Mouse (Mus musculus) telencephalon, adult 2 months (tissue): Measurements from ENCODE around the gene Tap2.
"Not testable (repeated sequence)": the region's sequence is repeated elsewhere in the genome, so short reads cannot be mapped to it uniquely, and the experiment has no call there.

Experiments
- DNase-seq: peaks from one replicate; pipeline ENCODE4 v3.0.0-alpha.2; 2011; ENCODE audit warnings: low read depth, low spot score

Gene Tap2

GRCm38 (mm10) chr17:34213936-34214335 lies 10.6 kb downstream of the Tap2 start:
- no peak for DNase-seq

GRCm38 (mm10) chr17:34215176-34215575 lies 11.8 kb downstream of the Tap2 start:
- DNase-seq: no peak

- no peak for DNase-seq
Measured at GRCm38 (mm10) chr17:34217216-34217928, 14.0 kb downstream of the Tap2 start.

GRCm38 (mm10) chr17:34217986-34218385 lies 14.7 kb downstream of the Tap2 start:
- no peak for DNase-seq

DNA sequence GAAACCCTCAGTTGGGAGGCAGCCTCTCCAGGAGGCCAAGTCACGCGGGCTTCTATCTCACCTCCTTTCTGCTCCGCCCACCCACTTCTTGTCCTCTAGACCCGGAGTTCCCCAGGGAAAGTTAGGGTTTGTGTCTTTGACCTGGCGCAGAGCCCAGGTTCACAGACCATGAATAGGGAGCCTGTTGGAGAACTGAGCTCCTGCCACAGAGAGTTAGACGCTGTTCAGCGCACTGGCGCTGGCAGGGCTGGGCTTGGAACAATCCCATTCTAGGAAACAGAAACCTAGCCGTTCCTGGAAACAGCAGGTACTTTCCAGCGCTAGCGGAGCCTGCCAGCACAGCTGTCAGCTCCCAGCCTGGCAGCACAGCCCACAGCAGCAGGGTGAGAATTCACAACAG lies 15.3 kb downstream of the Tap2 start:
- DNase-seq: no peak

- DNase-seq: not testable (repeated sequence)
Measured at GRCm38 (mm10) chr17:34219096-34219495, 15.8 kb downstream of the Tap2 start.

- not testable (repeated sequence) for DNase-seq
Measured at GRCm38 (mm10) chr17:34219801-34220200, 16.5 kb downstream of the Tap2 start.

GRCm38 (mm10) chr17:34220401-34220800 lies 17.1 kb downstream of the Tap2 start:
- DNase-seq: not testable (repeated sequence)

DNA sequence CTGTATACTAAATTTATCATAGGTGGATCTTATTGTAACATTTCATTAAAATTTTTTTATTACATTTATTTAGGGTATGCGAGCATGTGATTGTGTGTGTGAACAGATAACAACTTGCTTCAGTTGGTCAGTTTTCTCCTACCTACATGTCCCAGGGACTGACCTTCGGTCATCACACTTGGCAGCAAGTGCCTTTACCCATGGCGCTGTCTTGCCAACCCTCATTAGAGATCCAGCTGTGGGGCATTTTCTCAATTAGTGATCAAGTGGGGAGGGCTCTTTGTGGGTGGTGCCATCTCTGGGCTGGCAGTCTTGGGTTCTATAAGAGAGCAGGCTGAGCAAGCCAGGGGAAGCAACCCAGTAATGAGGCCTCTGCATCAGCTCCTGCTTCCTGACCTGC lies 21.5 kb downstream of the Tap2 start:
- no peak for DNase-seq

DNA sequence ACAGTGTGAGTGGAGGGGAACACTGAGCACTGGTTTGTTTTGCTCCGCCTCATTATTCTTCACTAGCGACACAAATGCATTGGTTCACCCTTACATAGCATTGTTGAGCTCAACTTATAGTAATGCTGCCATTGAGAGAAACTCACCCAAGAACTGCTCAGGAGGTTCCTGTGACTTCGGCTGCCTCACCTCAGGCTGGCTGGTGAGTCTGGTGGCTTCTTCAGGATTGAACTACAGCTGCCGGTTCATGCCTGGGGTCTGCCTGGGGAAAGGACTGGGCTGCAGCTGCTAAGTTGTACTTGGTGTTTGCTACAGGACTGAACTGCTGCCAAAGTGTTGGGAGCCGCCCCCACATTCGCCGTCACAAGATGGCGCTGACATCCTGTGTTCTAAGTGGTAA lies 22.1 kb downstream of the Tap2 start:
- no peak for DNase-seq

- DNase-seq: not testable (repeated sequence)
Measured at GRCm38 (mm10) chr17:34225911-34226310, 22.6 kb downstream of the Tap2 start.

- DNase-seq: not testable (repeated sequence)
Measured at GRCm38 (mm10) chr17:34230971-34231370, 27.6 kb downstream of the Tap2 start.

- not testable (repeated sequence) for DNase-seq
Measured at GRCm38 (mm10) chr17:34232021-34232420, 28.7 kb downstream of the Tap2 start.

DNA sequence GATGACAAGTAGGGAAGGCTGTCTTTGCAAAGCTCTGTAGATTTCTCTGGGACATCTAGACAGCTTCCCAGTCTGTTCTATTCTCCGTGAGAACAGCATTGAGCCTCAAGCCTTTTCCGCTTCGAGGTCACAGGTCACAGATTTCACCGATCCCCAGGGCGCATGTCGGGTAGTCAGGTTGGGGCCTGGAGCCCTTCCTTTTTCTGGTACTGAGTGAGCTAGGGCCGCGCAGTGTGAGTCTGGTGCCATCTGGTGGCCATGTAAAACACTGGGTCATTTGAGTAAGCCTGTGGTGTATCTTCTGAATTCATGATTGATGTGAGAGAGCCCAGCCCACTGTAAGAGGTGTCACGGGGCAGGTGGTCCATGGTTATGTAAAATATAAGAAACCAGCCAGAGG lies 31.6 kb downstream of the Tap2 start:
- DNase-seq: no peak

DNA sequence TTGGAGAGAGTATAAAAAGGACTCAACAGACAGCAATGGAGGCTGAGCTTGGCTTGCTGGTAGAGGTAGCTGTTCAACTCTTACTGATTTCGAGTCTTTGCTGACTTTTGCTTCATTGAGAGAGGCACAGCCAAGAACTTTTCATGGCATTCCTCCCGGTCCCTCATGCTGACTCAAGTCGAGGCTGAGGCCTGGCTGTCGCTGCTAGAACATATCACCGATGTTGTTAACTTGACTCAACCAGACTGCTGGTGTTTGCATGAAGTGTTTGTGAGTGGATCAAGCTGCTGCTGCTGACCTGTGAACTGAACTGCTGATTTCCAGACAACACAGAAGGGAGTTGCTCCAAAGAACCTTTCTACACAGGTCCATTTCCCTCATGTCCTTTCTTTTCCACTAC lies 33.4 kb downstream of the Tap2 start:
- no peak for DNase-seq

DNA sequence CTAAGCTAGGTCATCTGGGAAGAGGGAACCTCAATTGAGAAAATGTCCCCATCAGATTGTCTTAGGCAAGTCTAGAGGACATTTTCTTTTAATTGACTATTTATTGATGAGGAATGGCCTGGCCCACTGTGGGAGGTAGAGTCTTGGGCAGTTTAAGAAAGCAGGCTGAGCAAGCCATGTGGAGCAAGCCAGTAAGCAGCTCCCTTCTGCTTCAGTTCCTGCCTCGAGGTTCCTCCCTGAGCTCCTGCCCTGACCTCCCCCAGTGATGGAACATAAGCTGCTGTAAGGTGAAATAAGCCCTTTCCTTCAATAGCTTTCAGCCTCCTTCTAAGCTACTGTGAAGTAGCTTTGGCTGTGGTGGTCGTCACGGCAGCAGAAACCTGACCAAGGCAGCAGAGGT lies 34.4 kb downstream of the Tap2 start:
- no peak for DNase-seq

GRCm38 (mm10) chr17:34238706-34239105 lies 35.4 kb downstream of the Tap2 start, which contains the start of gene H2-Ob:
Gene H2-Ob (plus strand): TSS chr17:34238903.
- no peak for DNase-seq

GRCm38 (mm10) chr17:34239601-34240041 lies 36.3 kb downstream of the Tap2 start:
- DNase-seq: no peak

- DNase-seq: no peak
Measured at GRCm38 (mm10) chr17:34240366-34240765, 37.0 kb downstream of the Tap2 start.

GRCm38 (mm10) chr17:34240916-34241315 lies 37.6 kb downstream of the Tap2 start:
- no peak for DNase-seq

DNA sequence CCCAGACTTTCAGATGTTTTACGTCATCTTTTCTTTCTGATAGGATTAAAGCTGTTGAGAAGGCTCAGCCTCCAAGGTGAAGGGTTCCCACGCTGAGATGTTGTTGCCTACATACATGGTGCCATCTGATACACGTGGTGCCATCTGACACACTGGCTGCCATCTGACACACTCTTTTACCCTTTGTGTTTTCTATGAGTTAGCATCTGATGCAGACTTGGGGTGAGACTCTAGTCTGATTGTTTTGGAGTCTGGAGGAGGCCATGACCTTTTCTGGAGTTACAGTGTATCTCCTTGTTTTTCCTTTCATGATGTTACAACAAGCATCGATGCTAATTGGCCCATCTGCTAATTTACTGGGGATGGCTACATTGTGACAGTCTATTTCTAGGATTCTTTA lies 41.3 kb downstream of the Tap2 start:
- no peak for DNase-seq

GRCm38 (mm10) chr17:34247047-34247446 lies 43.7 kb downstream of the Tap2 start:
- DNase-seq: no peak

DNA sequence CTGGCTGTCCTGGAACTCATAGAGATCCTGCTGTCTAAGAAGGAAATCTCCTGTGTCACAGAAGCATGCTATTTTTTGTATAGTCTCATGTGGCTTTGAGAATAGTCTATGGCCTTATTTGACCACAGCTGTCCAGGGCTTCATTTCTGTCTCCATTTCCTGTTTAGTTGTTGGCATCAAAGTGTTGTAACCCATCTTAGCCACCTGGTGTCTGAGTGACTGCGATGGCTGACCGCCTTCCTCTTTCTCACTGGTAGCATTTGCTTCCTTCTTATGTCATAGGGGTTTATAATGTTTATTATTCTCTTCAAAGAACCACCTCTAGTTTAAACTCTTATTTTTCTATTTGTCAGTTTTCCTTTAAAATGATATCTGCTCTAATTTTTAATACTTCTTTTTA lies 45.4 kb downstream of the Tap2 start:
- DNase-seq: no peak

DNA sequence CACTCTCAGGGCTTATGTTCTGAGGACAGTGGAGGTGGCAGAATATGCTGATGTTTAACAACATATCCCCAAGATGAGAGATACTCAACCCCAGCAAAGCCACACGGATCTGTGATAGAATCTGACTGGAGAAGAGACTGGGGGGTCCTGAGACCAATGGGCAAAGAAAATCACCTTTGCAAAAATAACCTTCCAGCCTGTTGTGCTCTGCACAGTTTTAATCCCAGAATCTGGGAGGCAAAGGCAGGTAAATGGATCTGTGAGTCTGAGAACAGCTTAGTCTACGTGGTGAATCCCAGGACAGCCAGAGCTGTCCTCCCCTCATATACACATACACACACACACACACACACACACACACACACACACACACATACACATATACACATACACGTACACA lies 46.0 kb downstream of the Tap2 start:
- no peak for DNase-seq
